Mouse (Mus musculus): ENCODE measurements at regions not wholly inside any gene's neighbourhood (a gene's known extent, or its start where the extent isn't known, plus 50 kb on each side); places are given as distances from the start of the nearest gene placed in this dataset.

DNA sequence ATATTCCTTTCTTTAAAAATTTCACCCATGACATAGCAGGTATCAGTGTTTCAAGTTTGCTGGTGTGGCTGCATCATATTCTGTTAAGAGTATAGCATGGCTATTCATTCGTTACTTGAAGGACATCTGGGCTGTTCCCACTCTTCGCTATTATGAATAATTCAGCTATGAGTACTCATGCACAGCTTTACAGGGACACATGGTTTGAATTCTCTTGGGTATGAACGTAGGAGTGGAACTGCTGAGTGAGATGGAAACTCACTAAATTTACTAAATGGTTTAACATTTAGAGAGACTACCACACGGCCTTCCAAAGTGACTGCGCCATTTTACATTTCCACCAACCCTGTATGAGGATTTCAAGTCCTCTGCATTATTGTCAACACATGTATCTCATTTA, 97.7 kb upstream of the Nt5c1b start:
- TF ChIP-seq CTCF (IDR thresholded peaks at IDR 0.05; ENCODE audit: insufficient read depth, low read length) (no peak), POLR2A (IDR thresholded peaks at IDR 0.05; ENCODE audit: borderline replicate concordance, extremely low read depth, low read depth, low read length) (no peak)
